Mouse (Mus musculus): ENCODE measurements around the gene Lipo1. TPM values are rescaled to one million over a fixed set of nuclear protein-coding genes. Genes with fewer than 3 reads are reported as not detected.
"Not testable (repeated sequence)": the region's sequence is repeated elsewhere in the genome, so short reads cannot be mapped to it uniquely, and the experiment has no call there.

Lipo1 gene
- total RNA-seq (2017) = not detected in 2 replicates

- ATAC-seq (replicated peaks in 1 of 2; ENCODE audit: insufficient read depth in 1 of 2, low FRiP score in 2 of 2, low TSS enrichment in 1 of 2, low read depth in 1 of 2, poor library complexity in 2 of 2, severe bottlenecking in 2 of 2) = not testable (repeated sequence)
Measured at GRCm38 (mm10) chr19:33787359-33787758, at the start of gene Lipo1. Gene Lipo1 (minus strand): TSS chr19:33787459.

- no peak for ATAC-seq (replicated peaks in 1 of 2; ENCODE audit: insufficient read depth in 1 of 2, low FRiP score in 2 of 2, low TSS enrichment in 1 of 2, low read depth in 1 of 2, poor library complexity in 2 of 2, severe bottlenecking in 2 of 2)
Measured at GRCm38 (mm10) chr19:33786576-33787277, 532 bp downstream of the Lipo1 start.

- peak; percentile 67 to 80 for ATAC-seq (replicated peaks in 1 of 2; ENCODE audit: insufficient read depth in 1 of 2, low FRiP score in 2 of 2, low TSS enrichment in 1 of 2, low read depth in 1 of 2, poor library complexity in 2 of 2, severe bottlenecking in 2 of 2)
Measured at GRCm38 (mm10) chr19:33761287-33762086, 25.8 kb downstream of the Lipo1 start, which contains the start of gene Lipo3. Gene Lipo3 (minus strand): TSS chr19:33761951.

GRCm38 (mm10) chr19:33751259-33751658, 36.0 kb downstream of the Lipo1 start, which contains the start of gene Lipo2:
Gene Lipo2 (minus strand): TSS chr19:33751359.
- ATAC-seq (replicated peaks in 1 of 2; ENCODE audit: insufficient read depth in 1 of 2, low FRiP score in 2 of 2, low TSS enrichment in 1 of 2, low read depth in 1 of 2, poor library complexity in 2 of 2, severe bottlenecking in 2 of 2) = not testable (repeated sequence)

Other genes starting within 250 kb of the Lipo1 start
- gene Gm8978, start 162.2 kb downstream of the Lipo1 start, total RNA-seq (2017) = not detected in 2 replicates
- not detected in 2 replicates for gene Lipo2, start 36.1 kb downstream of the Lipo1 start, total RNA-seq (2017)
- gene Lipo3, start 25.5 kb downstream of the Lipo1 start, total RNA-seq (2017) = 9.2 and 12.7 TPM in 2 replicates
- gene Lipf, start 173.7 kb upstream of the Lipo1 start, total RNA-seq (2017) = not detected in 2 replicates
- not detected in 2 replicates for gene Lipk, start 220.8 kb upstream of the Lipo1 start, total RNA-seq (2017)

Data from hematopoietic stem cell, adult 5-6 weeks (primary cell).